Mouse (Mus musculus): Measurements from ENCODE around the gene F10. TPM values are rescaled to one million over a fixed set of nuclear protein-coding genes. Genes with fewer than 3 reads are reported as not detected.

Gene F10
- polyA plus RNA-seq, 1 experiment, result 0.24 TPM

- no peaks in the 10 kb centered on the region for H3K9me3 ChIP-seq (replicated peaks; ENCODE audit: control insufficient read depth, insufficient read depth, low read length, poor library complexity, severe bottlenecking)
- H3K4me3 ChIP-seq (ENCODE audit: low read depth, low read length), result no peak overlapping the region
- H3K9ac ChIP-seq (ENCODE audit: low read depth, poor library complexity, severe bottlenecking), result no peak overlapping the region
- no peaks in the 10 kb centered on the region for H3K27me3 ChIP-seq (ENCODE audit: control insufficient read depth, insufficient read depth, low read length, poor library complexity, severe bottlenecking)
- H3K36me3 ChIP-seq (ENCODE audit: control insufficient read depth, insufficient read depth, low read length, poor library complexity, severe bottlenecking), result no peaks in the 10 kb centered on the region
- no peaks in the 10 kb centered on the region for H3K4me1 ChIP-seq (ENCODE audit: control insufficient read depth, insufficient read depth, low read length)
- TF ChIP-seq EP300 (IDR thresholded peaks at IDR 0.05; ENCODE audit: insufficient read depth, low read depth, low read length), result no peak
- no peak for TF ChIP-seq POLR2A (IDR thresholded peaks at IDR 0.05; ENCODE audit: insufficient read depth, low read length)
- no peak for TF ChIP-seq CTCF (IDR thresholded peaks at IDR 0.05; ENCODE audit: low read depth, low read length)
- no peak overlapping the region for H3K27ac ChIP-seq (ENCODE audit: insufficient read depth, low read length)
Observed at GRCm38 (mm10) chr8:13021830-13022229, 15.3 kb upstream of the F10 start.

DNA sequence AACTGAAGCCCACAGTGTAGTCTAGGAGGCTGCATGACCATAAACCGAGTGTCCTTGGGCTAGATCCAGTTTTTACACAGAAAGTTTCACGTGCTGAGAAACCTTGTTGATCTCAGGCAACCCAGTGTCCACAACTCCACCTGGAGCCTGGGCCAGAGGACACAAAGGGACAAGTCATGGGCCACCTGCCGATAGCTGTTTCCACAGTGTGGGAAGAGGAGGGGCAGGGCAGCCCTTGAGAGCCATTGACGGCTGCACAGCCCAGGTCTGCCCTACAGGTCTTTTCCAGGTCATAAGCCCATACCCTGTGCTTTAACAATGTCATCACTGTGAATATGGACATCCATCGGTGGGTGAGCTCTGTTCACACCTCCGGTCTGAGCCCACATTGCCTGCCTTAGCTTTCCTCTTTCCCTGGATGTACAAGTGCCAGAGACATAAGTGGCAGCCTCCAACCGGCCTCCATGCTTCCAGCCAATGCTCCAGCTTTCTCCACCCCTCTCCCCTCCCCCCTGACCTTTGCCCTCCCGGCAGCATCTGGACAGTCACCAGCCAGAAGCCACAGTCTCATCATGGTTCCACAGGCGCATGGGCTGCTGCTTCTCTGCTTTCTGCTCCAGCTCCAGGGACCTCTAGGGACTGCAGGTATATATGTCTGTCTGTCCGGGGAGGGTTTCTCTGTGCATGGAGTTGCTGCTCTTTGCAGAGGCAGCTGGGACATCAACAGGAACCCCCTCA lies 11.5 kb upstream of the F10 start, which contains the start of gene F7:
F7 (plus strand) TSS at position 548 of the 738 bp plus-strand sequence.
- Histone ChIP-seq H3K9ac (ENCODE audit: low read depth, poor library complexity, severe bottlenecking) (no peak within 1 kb of the TSS), H3K36me3 (ENCODE audit: control insufficient read depth, insufficient read depth, low read length, poor library complexity, severe bottlenecking) (no peaks in the 10 kb centered on the region), H3K9me3 (replicated peaks; ENCODE audit: control insufficient read depth, insufficient read depth, low read length, poor library complexity, severe bottlenecking) (no peaks in the 10 kb centered on the region), H3K4me3 (ENCODE audit: low read depth, low read length) (no peak within 1 kb of the TSS), H3K4me1 (ENCODE audit: control insufficient read depth, insufficient read depth, low read length) (no peaks in the 10 kb centered on the region), H3K27ac (ENCODE audit: insufficient read depth, low read length) (no peak within 1 kb of the TSS), H3K27me3 (ENCODE audit: control insufficient read depth, insufficient read depth, low read length, poor library complexity, severe bottlenecking) (no peaks in the 10 kb centered on the region)
- TF ChIP-seq EP300 (IDR thresholded peaks at IDR 0.05; ENCODE audit: insufficient read depth, low read depth, low read length), result no peak
- TF ChIP-seq POLR2A (IDR thresholded peaks at IDR 0.05; ENCODE audit: insufficient read depth, low read length), result no peak
- TF ChIP-seq CTCF (IDR thresholded peaks at IDR 0.05; ENCODE audit: low read depth, low read length), result no peak

DNA sequence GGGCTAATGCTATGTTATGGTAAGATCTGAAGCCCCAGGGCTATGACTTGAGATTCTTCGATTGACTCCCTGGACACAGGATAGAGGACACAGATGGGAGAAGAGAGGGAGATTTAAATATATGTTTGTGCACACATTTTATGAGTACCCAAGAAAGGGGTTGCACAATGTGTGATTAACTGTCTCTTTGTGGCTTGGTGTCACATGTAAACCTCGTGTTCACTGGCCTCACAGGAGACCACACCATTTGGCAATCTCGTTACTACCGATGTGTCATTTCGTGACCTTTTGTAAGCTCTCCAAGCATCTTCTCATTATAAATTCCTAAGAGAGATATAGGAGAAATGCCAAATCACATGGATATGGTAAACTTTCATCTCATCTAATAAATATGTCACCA lies 9.5 kb upstream of the F10 start:
- Histone ChIP-seq H3K36me3 (ENCODE audit: control insufficient read depth, insufficient read depth, low read length, poor library complexity, severe bottlenecking) (no peaks in the 10 kb centered on the region), H3K9me3 (replicated peaks; ENCODE audit: control insufficient read depth, insufficient read depth, low read length, poor library complexity, severe bottlenecking) (no peaks in the 10 kb centered on the region), H3K27me3 (ENCODE audit: control insufficient read depth, insufficient read depth, low read length, poor library complexity, severe bottlenecking) (no peaks in the 10 kb centered on the region), H3K4me1 (ENCODE audit: control insufficient read depth, insufficient read depth, low read length) (no peaks in the 10 kb centered on the region), H3K9ac (ENCODE audit: low read depth, poor library complexity, severe bottlenecking) (no peak overlapping the region), H3K27ac (ENCODE audit: insufficient read depth, low read length) (no peak overlapping the region), H3K4me3 (ENCODE audit: low read depth, low read length) (no peak overlapping the region)
- TF ChIP-seq EP300 (IDR thresholded peaks at IDR 0.05; ENCODE audit: insufficient read depth, low read depth, low read length) (no peak), CTCF (IDR thresholded peaks at IDR 0.05; ENCODE audit: low read depth, low read length) (no peak)

DNA sequence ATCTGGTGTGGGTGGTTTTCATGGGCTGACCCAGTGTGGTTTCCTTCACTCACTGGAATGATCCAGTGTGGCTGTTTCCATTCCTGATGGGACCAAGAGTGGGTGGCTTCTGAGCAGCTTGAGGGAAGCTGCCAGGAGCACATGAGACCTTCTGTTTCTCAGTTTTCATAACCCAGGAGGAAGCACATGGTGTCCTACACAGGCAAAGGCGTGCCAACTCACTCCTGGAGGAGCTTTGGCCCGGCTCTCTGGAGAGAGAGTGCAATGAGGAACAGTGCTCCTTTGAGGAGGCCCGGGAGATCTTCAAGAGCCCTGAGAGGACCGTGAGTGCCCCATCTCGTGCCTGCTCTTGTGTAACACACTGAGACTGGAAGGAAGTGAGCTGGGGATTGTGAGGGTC lies 8.6 kb upstream of the F10 start:
- Histone ChIP-seq H3K4me3 (ENCODE audit: low read depth, low read length) (no peak overlapping the region), H3K27ac (ENCODE audit: insufficient read depth, low read length) (no peak overlapping the region), H3K9ac (ENCODE audit: low read depth, poor library complexity, severe bottlenecking) (no peak overlapping the region), H3K9me3 (replicated peaks; ENCODE audit: control insufficient read depth, insufficient read depth, low read length, poor library complexity, severe bottlenecking) (no peaks in the 10 kb centered on the region), H3K27me3 (ENCODE audit: control insufficient read depth, insufficient read depth, low read length, poor library complexity, severe bottlenecking) (no peaks in the 10 kb centered on the region), H3K4me1 (ENCODE audit: control insufficient read depth, insufficient read depth, low read length) (no peaks in the 10 kb centered on the region), H3K36me3 (ENCODE audit: control insufficient read depth, insufficient read depth, low read length, poor library complexity, severe bottlenecking) (no peaks in the 10 kb centered on the region)
- TF ChIP-seq POLR2A (IDR thresholded peaks at IDR 0.05; ENCODE audit: insufficient read depth, low read length), result no peak
- TF ChIP-seq EP300 (IDR thresholded peaks at IDR 0.05; ENCODE audit: insufficient read depth, low read depth, low read length), result no peak
- TF ChIP-seq CTCF (IDR thresholded peaks at IDR 0.05; ENCODE audit: low read depth, low read length), result no peak

- TF ChIP-seq EP300 (IDR thresholded peaks at IDR 0.05; ENCODE audit: insufficient read depth, low read depth, low read length), result no peak
- TF ChIP-seq CTCF (IDR thresholded peaks at IDR 0.05; ENCODE audit: low read depth, low read length), result no peak
- TF ChIP-seq POLR2A (IDR thresholded peaks at IDR 0.05; ENCODE audit: insufficient read depth, low read length), result no peak
- H3K27ac ChIP-seq (ENCODE audit: insufficient read depth, low read length), result no peak overlapping the region
- no peak overlapping the region for H3K9ac ChIP-seq (ENCODE audit: low read depth, poor library complexity, severe bottlenecking)
- no peaks in the 10 kb centered on the region for H3K27me3 ChIP-seq (ENCODE audit: control insufficient read depth, insufficient read depth, low read length, poor library complexity, severe bottlenecking)
- no peak overlapping the region for H3K4me3 ChIP-seq (ENCODE audit: low read depth, low read length)
- no peaks in the 10 kb centered on the region for H3K9me3 ChIP-seq (replicated peaks; ENCODE audit: control insufficient read depth, insufficient read depth, low read length, poor library complexity, severe bottlenecking)
- no peaks in the 10 kb centered on the region for H3K36me3 ChIP-seq (ENCODE audit: control insufficient read depth, insufficient read depth, low read length, poor library complexity, severe bottlenecking)
- no peaks in the 10 kb centered on the region for H3K4me1 ChIP-seq (ENCODE audit: control insufficient read depth, insufficient read depth, low read length)
Observed at GRCm38 (mm10) chr8:13036346-13036812, 729 bp upstream of the F10 start.

DNA sequence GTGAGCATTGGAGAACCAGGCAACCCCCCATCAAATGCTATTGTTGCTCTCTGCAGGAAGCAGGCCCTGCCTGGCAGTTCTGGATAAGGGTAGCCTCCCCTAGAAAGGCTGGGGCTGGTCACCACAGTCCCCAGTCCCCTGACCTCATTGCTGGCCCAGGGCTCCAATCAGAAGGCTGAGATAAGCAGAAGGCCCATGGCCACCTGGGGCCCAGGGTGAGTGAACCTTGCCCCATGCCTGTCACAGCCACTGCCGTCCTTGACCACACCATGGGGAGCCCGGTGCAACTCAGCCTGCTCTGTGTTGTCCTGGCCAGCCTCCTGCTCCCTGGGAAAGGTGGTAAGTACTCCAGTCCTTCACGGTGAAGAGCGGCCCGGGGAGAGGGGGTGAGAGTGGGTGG lies 461 bp downstream of the F10 start:
- no peak for TF ChIP-seq EP300 (IDR thresholded peaks at IDR 0.05; ENCODE audit: insufficient read depth, low read depth, low read length)
- TF ChIP-seq POLR2A (IDR thresholded peaks at IDR 0.05; ENCODE audit: insufficient read depth, low read length), result no peak
- TF ChIP-seq CTCF (IDR thresholded peaks at IDR 0.05; ENCODE audit: low read depth, low read length), result no peak
- H3K4me3 ChIP-seq (ENCODE audit: low read depth, low read length), result no peak overlapping the region
- H3K36me3 ChIP-seq (ENCODE audit: control insufficient read depth, insufficient read depth, low read length, poor library complexity, severe bottlenecking), result no peaks in the 10 kb centered on the region
- no peak overlapping the region for H3K27ac ChIP-seq (ENCODE audit: insufficient read depth, low read length)
- no peak overlapping the region for H3K9ac ChIP-seq (ENCODE audit: low read depth, poor library complexity, severe bottlenecking)
- no peaks in the 10 kb centered on the region for H3K4me1 ChIP-seq (ENCODE audit: control insufficient read depth, insufficient read depth, low read length)
- H3K9me3 ChIP-seq (replicated peaks; ENCODE audit: control insufficient read depth, insufficient read depth, low read length, poor library complexity, severe bottlenecking), result no peaks in the 10 kb centered on the region
- H3K27me3 ChIP-seq (ENCODE audit: control insufficient read depth, insufficient read depth, low read length, poor library complexity, severe bottlenecking), result no peaks in the 10 kb centered on the region

All from ES-Bruce4 (cell line).